Mouse (Mus musculus): ENCODE results near the gene Gm45140. TPM values are rescaled to one million over a fixed set of nuclear protein-coding genes. Genes with fewer than 3 reads are reported as not detected.

The Gm45140 gene
- polyA plus RNA-seq (2014; fragmentation: Nextera tagmentation; extraction: Ambion mirVana) = 3.4 and 5.4 TPM in 2 replicates

GRCm38 (mm10) chr6:87835695-87836094 is at the start of gene Gm45140:
Gene Gm45140 (minus strand): TSS chr6:87835795.
- H3K36me3 ChIP-seq (ENCODE audit: control insufficient read depth, insufficient read depth, low read length) = peaks cover 20% of the 10 kb centered on the region
- no peak within 1 kb of the TSS for H3K9ac ChIP-seq (ENCODE audit: low read depth, low read length)
- H3K4me2 ChIP-seq (replicated peaks; ENCODE audit: low read depth, low read length) = no peak within 1 kb of the TSS
- no peaks in the 10 kb centered on the region for H3K27me3 ChIP-seq (ENCODE audit: control insufficient read depth, insufficient read depth, low read length)
- 97% methylated on average over 7 of the region's 7 CpGs for WGBS
- no peak within 1 kb of the TSS for H3K27ac ChIP-seq (ENCODE audit: low read depth, low read length)
- peaks cover 3% of the 10 kb centered on the region; the same call in 1 of the 2 replicates for H3K4me1 ChIP-seq (ENCODE audit: control insufficient read depth, insufficient read depth, low read length)
- ATAC-seq (ENCODE audit: low FRiP score, low TSS enrichment) = no peak
- H3K4me3 ChIP-seq (ENCODE audit: low read length) = no peak within 1 kb of the TSS
- H3K9me3 ChIP-seq (ENCODE audit: control insufficient read depth, low read length) = no peaks in the 10 kb centered on the region

- no peak overlapping the region for H3K4me2 ChIP-seq (replicated peaks; ENCODE audit: low read depth, low read length)
- no peak overlapping the region for H3K27ac ChIP-seq (ENCODE audit: low read depth, low read length)
- H3K27me3 ChIP-seq (ENCODE audit: control insufficient read depth, insufficient read depth, low read length) = no peaks in the 10 kb centered on the region
- H3K4me3 ChIP-seq (ENCODE audit: low read length) = no peak overlapping the region
- ATAC-seq (ENCODE audit: low FRiP score, low TSS enrichment) = no peak
- H3K9me3 ChIP-seq (ENCODE audit: control insufficient read depth, low read length) = no peaks in the 10 kb centered on the region
- no peak overlapping the region for H3K9ac ChIP-seq (ENCODE audit: low read depth, low read length)
- WGBS = 72% methylated on average over 4 of the region's 4 CpGs
- no peaks in the 10 kb centered on the region for H3K4me1 ChIP-seq (ENCODE audit: control insufficient read depth, insufficient read depth, low read length)
- no peaks in the 10 kb centered on the region for H3K36me3 ChIP-seq (ENCODE audit: control insufficient read depth, insufficient read depth, low read length)
These were observed 47.2 kb upstream of the Gm45140 start for GRCm38 (mm10) chr6:87882816-87883215.

- Histone ChIP-seq H3K9ac (ENCODE audit: low read depth, low read length) (no peak overlapping the region), H3K36me3 (ENCODE audit: control insufficient read depth, insufficient read depth, low read length) (no peaks in the 10 kb centered on the region), H3K27me3 (ENCODE audit: control insufficient read depth, insufficient read depth, low read length) (no peaks in the 10 kb centered on the region), H3K27ac (ENCODE audit: low read depth, low read length) (no peak overlapping the region), H3K4me3 (ENCODE audit: low read length) (no peak overlapping the region), H3K4me2 (replicated peaks; ENCODE audit: low read depth, low read length) (no peak overlapping the region), H3K9me3 (ENCODE audit: control insufficient read depth, low read length) (no peaks in the 10 kb centered on the region), H3K4me1 (ENCODE audit: control insufficient read depth, insufficient read depth, low read length) (no peaks in the 10 kb centered on the region)
- 80% methylated on average over 3 of the region's 3 CpGs for WGBS
- ATAC-seq (ENCODE audit: low FRiP score, low TSS enrichment) = no peak
These were observed 46.6 kb upstream of the Gm45140 start for GRCm38 (mm10) chr6:87882221-87882620.

GRCm38 (mm10) chr6:87879628-87880027 is 44.0 kb upstream of the Gm45140 start:
- H3K27me3 ChIP-seq (ENCODE audit: control insufficient read depth, insufficient read depth, low read length) = no peaks in the 10 kb centered on the region
- no peaks in the 10 kb centered on the region for H3K4me1 ChIP-seq (ENCODE audit: control insufficient read depth, insufficient read depth, low read length)
- H3K9me3 ChIP-seq (ENCODE audit: control insufficient read depth, low read length) = no peaks in the 10 kb centered on the region
- H3K9ac ChIP-seq (ENCODE audit: low read depth, low read length) = no peak overlapping the region
- 83% methylated on average over 3 of the region's 3 CpGs for WGBS
- no peak overlapping the region for H3K4me3 ChIP-seq (ENCODE audit: low read length)
- H3K36me3 ChIP-seq (ENCODE audit: control insufficient read depth, insufficient read depth, low read length) = no peaks in the 10 kb centered on the region
- no peak overlapping the region for H3K4me2 ChIP-seq (replicated peaks; ENCODE audit: low read depth, low read length)
- no peak for ATAC-seq (ENCODE audit: low FRiP score, low TSS enrichment)
- no peak overlapping the region for H3K27ac ChIP-seq (ENCODE audit: low read depth, low read length)

- Histone ChIP-seq H3K36me3 (ENCODE audit: control insufficient read depth, insufficient read depth, low read length) (no peaks in the 10 kb centered on the region), H3K9me3 (ENCODE audit: control insufficient read depth, low read length) (no peaks in the 10 kb centered on the region), H3K9ac (ENCODE audit: low read depth, low read length) (no peak overlapping the region), H3K4me2 (replicated peaks; ENCODE audit: low read depth, low read length) (no peak overlapping the region), H3K4me1 (ENCODE audit: control insufficient read depth, insufficient read depth, low read length) (no peaks in the 10 kb centered on the region), H3K27me3 (ENCODE audit: control insufficient read depth, insufficient read depth, low read length) (no peaks in the 10 kb centered on the region), H3K4me3 (ENCODE audit: low read length) (no peak overlapping the region), H3K27ac (ENCODE audit: low read depth, low read length) (no peak overlapping the region)
- no peak for ATAC-seq (ENCODE audit: low FRiP score, low TSS enrichment)
- WGBS = 26% methylated on average over 4 of the region's 4 CpGs
These were observed 43.4 kb upstream of the Gm45140 start for GRCm38 (mm10) chr6:87879010-87879409.

- WGBS = 69% methylated on average over 13 of the region's 13 CpGs
- no peak for ATAC-seq (ENCODE audit: low FRiP score, low TSS enrichment)
- H3K4me2 ChIP-seq (replicated peaks; ENCODE audit: low read depth, low read length) = no peak overlapping the region
- no peak overlapping the region for H3K27ac ChIP-seq (ENCODE audit: low read depth, low read length)
- H3K36me3 ChIP-seq (ENCODE audit: control insufficient read depth, insufficient read depth, low read length) = no peaks in the 10 kb centered on the region
- H3K9me3 ChIP-seq (ENCODE audit: control insufficient read depth, low read length) = no peaks in the 10 kb centered on the region
- H3K4me3 ChIP-seq (ENCODE audit: low read length) = no peak overlapping the region
- no peak overlapping the region for H3K9ac ChIP-seq (ENCODE audit: low read depth, low read length)
- H3K4me1 ChIP-seq (ENCODE audit: control insufficient read depth, insufficient read depth, low read length) = no peaks in the 10 kb centered on the region
- no peaks in the 10 kb centered on the region for H3K27me3 ChIP-seq (ENCODE audit: control insufficient read depth, insufficient read depth, low read length)
These were observed 40.6 kb upstream of the Gm45140 start for GRCm38 (mm10) chr6:87876068-87876643.

- Histone ChIP-seq H3K4me2 (replicated peaks; ENCODE audit: low read depth, low read length) (no peak overlapping the region), H3K27me3 (ENCODE audit: control insufficient read depth, insufficient read depth, low read length) (no peaks in the 10 kb centered on the region), H3K4me1 (ENCODE audit: control insufficient read depth, insufficient read depth, low read length) (no peaks in the 10 kb centered on the region), H3K4me3 (ENCODE audit: low read length) (no peak overlapping the region), H3K36me3 (ENCODE audit: control insufficient read depth, insufficient read depth, low read length) (no peaks in the 10 kb centered on the region), H3K9ac (ENCODE audit: low read depth, low read length) (no peak overlapping the region), H3K27ac (ENCODE audit: low read depth, low read length) (no peak overlapping the region), H3K9me3 (ENCODE audit: control insufficient read depth, low read length) (no peaks in the 10 kb centered on the region)
- ATAC-seq (ENCODE audit: low FRiP score, low TSS enrichment) = no peak
- 83% methylated on average over 7 of the region's 7 CpGs for WGBS
These were observed 40.0 kb upstream of the Gm45140 start for GRCm38 (mm10) chr6:87875562-87875961.

GRCm38 (mm10) chr6:87875083-87875482 is 39.5 kb upstream of the Gm45140 start:
- H3K9ac ChIP-seq (ENCODE audit: low read depth, low read length) = no peak overlapping the region
- H3K27me3 ChIP-seq (ENCODE audit: control insufficient read depth, insufficient read depth, low read length) = no peaks in the 10 kb centered on the region
- no peak overlapping the region for H3K4me3 ChIP-seq (ENCODE audit: low read length)
- no peak for ATAC-seq (ENCODE audit: low FRiP score, low TSS enrichment)
- 77% methylated on average over 1 of the region's 1 CpGs for WGBS
- no peaks in the 10 kb centered on the region for H3K9me3 ChIP-seq (ENCODE audit: control insufficient read depth, low read length)
- no peaks in the 10 kb centered on the region for H3K36me3 ChIP-seq (ENCODE audit: control insufficient read depth, insufficient read depth, low read length)
- H3K4me2 ChIP-seq (replicated peaks; ENCODE audit: low read depth, low read length) = no peak overlapping the region
- H3K27ac ChIP-seq (ENCODE audit: low read depth, low read length) = no peak overlapping the region
- H3K4me1 ChIP-seq (ENCODE audit: control insufficient read depth, insufficient read depth, low read length) = no peaks in the 10 kb centered on the region

- H3K27ac ChIP-seq (ENCODE audit: low read depth, low read length) = no peak overlapping the region
These were observed 38.4 kb upstream of the Gm45140 start for GRCm38 (mm10) chr6:87873963-87874362.

More at GRCm38 (mm10) chr6:87873963-87874362, 38.4 kb upstream of the Gm45140 start:
- Histone ChIP-seq H3K9me3 (ENCODE audit: control insufficient read depth, low read length) (no peaks in the 10 kb centered on the region), H3K4me2 (replicated peaks; ENCODE audit: low read depth, low read length) (no peak overlapping the region), H3K4me1 (ENCODE audit: control insufficient read depth, insufficient read depth, low read length) (no peaks in the 10 kb centered on the region), H3K36me3 (ENCODE audit: control insufficient read depth, insufficient read depth, low read length) (no peaks in the 10 kb centered on the region), H3K27me3 (ENCODE audit: control insufficient read depth, insufficient read depth, low read length) (no peaks in the 10 kb centered on the region), H3K9ac (ENCODE audit: low read depth, low read length) (no peak overlapping the region), H3K4me3 (ENCODE audit: low read length) (no peak overlapping the region)
- ATAC-seq (ENCODE audit: low FRiP score, low TSS enrichment) = no peak
- 94% methylated on average over 2 of the region's 2 CpGs for WGBS
